Mouse (Mus musculus) forebrain, embryonic 10.5 days (tissue): ENCODE measurements around the gene 4930556J24Rik. TPM values are rescaled to one million over a fixed set of nuclear protein-coding genes. Genes with fewer than 3 reads are reported as not detected.

Source experiments
- DNase-seq: peaks from one replicate; pipeline ENCODE4 v3.0.0-alpha.2; 2017; ENCODE audit warnings: low spot score; ENCODE audit errors: extremely low spot score
- H3K27ac ChIP-seq: fragments of 300-500 bp; sonication (generic); 2 replicates; pipeline ENCODE4 v1.5.1; 2016; ENCODE audit warnings: mild to moderate bottlenecking
- H3K27me3 ChIP-seq: fragments of 300-500 bp; sonication (generic); 2 replicates; pipeline ENCODE4 v1.6.1; 2016; ENCODE audit warnings: mild to moderate bottlenecking; ENCODE audit not compliant: poor library complexity, severe bottlenecking
- H3K36me3 ChIP-seq: fragments of 300-500 bp; sonication (generic); replicated peaks from 2 replicates; pipeline ENCODE4 v1.6.1; 2016; ENCODE audit warnings: mild to moderate bottlenecking, moderate library complexity
- H3K4me1 ChIP-seq: fragments of 300-500 bp; sonication (generic); 2 replicates; pipeline ENCODE4 v1.6.1; 2016
- H3K4me3 ChIP-seq: fragments of 300-500 bp; sonication (generic); 2 replicates; pipeline ENCODE4 v1.5.1; 2016; ENCODE audit warnings: mild to moderate bottlenecking, moderate library complexity
- H3K9me3 ChIP-seq: fragments of 300-500 bp; sonication (generic); 2 replicates; pipeline ENCODE4 v1.6.1; 2016; ENCODE audit warnings: mild to moderate bottlenecking, moderate library complexity
- WGBS: fragments of 180-500 bp; shearing (Covaris S2); methylation state at CpG from one replicate; pipeline ENCODE4 v1.1.7; 2016; 5-methylcytosine and 5-hydroxymethylcytosine counted together
- polyA plus RNA-seq: library from polyadenylated mRNA; unstranded; fragments of >200 nt; fragmentation: Nextera tagmentation; extraction: Ambion mirVana; gene quantifications from 2 replicates; pipeline ENCODE4 v1.2.1, GENCODE M21; 2016

Gene 4930556J24Rik
- polyA plus RNA-seq, 1 experiment from 2014 or later: 0.36 TPM

DNA sequence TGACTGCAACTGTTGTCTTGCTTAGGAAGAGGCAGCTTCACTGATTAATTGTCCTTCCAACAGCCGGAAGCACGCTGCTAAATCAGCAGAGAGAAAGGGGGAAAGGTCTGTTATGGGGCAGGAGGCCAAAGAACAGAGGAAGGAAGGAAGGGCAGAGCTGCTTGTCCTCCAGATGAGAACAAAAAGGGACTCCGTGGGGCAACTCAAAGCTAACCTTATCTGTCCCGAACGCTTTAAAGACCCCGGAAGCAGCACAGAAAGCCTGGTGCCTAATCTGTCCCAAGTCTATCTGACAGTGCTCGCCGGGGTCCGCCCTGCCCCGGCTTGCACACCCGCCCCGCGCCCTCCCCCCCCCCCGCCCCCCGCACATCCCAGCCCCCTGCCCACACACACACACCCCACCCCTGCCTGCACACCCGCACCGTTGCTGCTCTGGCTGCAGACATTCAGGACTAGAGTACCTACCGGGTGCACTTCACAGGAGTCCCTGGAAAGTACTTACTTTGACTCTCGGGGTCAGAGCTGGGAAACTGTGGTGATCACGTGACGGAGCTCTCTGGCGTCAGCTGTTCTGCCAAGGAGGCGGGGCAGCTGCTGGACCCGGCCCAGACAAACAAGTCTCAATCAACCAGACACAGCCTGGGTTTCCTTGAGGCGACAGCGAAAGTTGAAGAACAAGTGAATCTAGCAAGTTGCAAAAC lies 44.9 kb downstream of the 4930556J24Rik start, which contains the start of gene Tcn2:
Gene Tcn2 (minus strand): TSS at position 649 of the 701 bp plus-strand sequence.
- DNase-seq: peak; percentile 83
- H3K4me3 ChIP-seq: peak within 1 kb of the TSS; percentile 71
- no peaks in the 10 kb centered on the region; the same call in 1 of the 2 replicates for H3K27me3 ChIP-seq
- H3K27ac ChIP-seq: peak within 1 kb of the TSS; percentile 83
- H3K9me3 ChIP-seq: no peaks in the 10 kb centered on the region
- WGBS: under 1% methylated on average over 23 of the region's 26 CpGs
- H3K4me1 ChIP-seq: peaks cover 20% of the 10 kb centered on the region
- no peaks in the 10 kb centered on the region for H3K36me3 ChIP-seq

GRCm38 (mm10) chr11:3930931-3931330 lies 45.6 kb downstream of the 4930556J24Rik start:
- H3K9me3 ChIP-seq: no peaks in the 10 kb centered on the region
- H3K27ac ChIP-seq: peak overlapping the region; percentile 83
- H3K27me3 ChIP-seq: no peaks in the 10 kb centered on the region; the same call in 1 of the 2 replicates
- H3K4me1 ChIP-seq: peaks cover 20% of the 10 kb centered on the region
- peaks cover 1% of the 10 kb centered on the region; the same call in 1 of the 2 replicates for H3K36me3 ChIP-seq
- WGBS: 28% methylated on average over 6 of the region's 6 CpGs
- peak overlapping the region; percentile 71 for H3K4me3 ChIP-seq
- DNase-seq: no peak

- 90% methylated on average over 4 of the region's 4 CpGs for WGBS
- Histone ChIP-seq H3K27ac (no peak overlapping the region), H3K4me3 (no peak overlapping the region), H3K36me3 (peaks cover 8% of the 10 kb centered on the region; the same call in 1 of the 2 replicates), H3K4me1 (peaks cover 20% of the 10 kb centered on the region), H3K9me3 (no peaks in the 10 kb centered on the region), H3K27me3 (no peaks in the 10 kb centered on the region; the same call in 1 of the 2 replicates)
- DNase-seq: no peak
Measured at GRCm38 (mm10) chr11:3930019-3930418, 46.6 kb downstream of the 4930556J24Rik start.

DNA sequence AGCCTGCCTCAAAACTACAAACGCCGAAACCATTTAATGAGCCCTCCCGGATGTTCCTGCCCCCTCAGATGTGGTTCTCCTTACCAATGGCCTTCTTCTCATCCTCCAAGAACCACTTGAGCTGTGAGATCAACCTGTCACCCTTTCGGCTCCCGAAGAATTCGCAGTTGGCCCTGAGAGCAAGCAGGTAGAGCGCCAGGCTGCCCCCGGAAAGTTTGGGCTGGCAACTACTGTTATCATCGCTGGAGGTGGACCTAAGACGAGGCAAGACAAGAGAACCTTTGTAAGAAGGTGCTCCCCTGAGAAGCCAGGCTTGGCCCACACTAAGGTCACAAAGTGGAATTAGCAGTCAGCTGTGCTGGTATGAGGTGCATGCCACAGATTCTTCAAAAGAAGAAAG lies 50.7 kb downstream of the 4930556J24Rik start:
- no peak overlapping the region for H3K27ac ChIP-seq
- H3K4me1 ChIP-seq: peaks cover 2% of the 10 kb centered on the region
- H3K9me3 ChIP-seq: no peaks in the 10 kb centered on the region
- no peak overlapping the region for H3K4me3 ChIP-seq
- peaks cover 28% of the 10 kb centered on the region for H3K36me3 ChIP-seq
- DNase-seq: no peak
- WGBS: 90% methylated on average over 10 of the region's 10 CpGs
- no peaks in the 10 kb centered on the region for H3K27me3 ChIP-seq

GRCm38 (mm10) chr11:3922731-3923130 lies 53.8 kb downstream of the 4930556J24Rik start:
- WGBS: 94% methylated on average over 6 of the region's 6 CpGs
- no peak overlapping the region for H3K4me3 ChIP-seq

GRCm38 (mm10) chr11:3922115-3922514 lies 54.5 kb downstream of the 4930556J24Rik start:
- WGBS: 91% methylated on average over 9 of the region's 9 CpGs
- Histone ChIP-seq H3K4me3 (no peak overlapping the region), H3K36me3 (peaks cover 28% of the 10 kb centered on the region), H3K9me3 (no peaks in the 10 kb centered on the region), H3K27me3 (no peaks in the 10 kb centered on the region), H3K4me1 (no peaks in the 10 kb centered on the region), H3K27ac (no peak overlapping the region)
- DNase-seq: no peak

More at GRCm38 (mm10) chr11:3922731-3923130, 53.8 kb downstream of the 4930556J24Rik start:
- Histone ChIP-seq H3K27me3 (no peaks in the 10 kb centered on the region), H3K27ac (no peak overlapping the region), H3K36me3 (peaks cover 28% of the 10 kb centered on the region), H3K9me3 (no peaks in the 10 kb centered on the region), H3K4me1 (no peaks in the 10 kb centered on the region)
- DNase-seq: no peak

GRCm38 (mm10) chr11:3921281-3921850 lies 55.2 kb downstream of the 4930556J24Rik start:
- WGBS: 30% methylated on average over 8 of the region's 8 CpGs
- Histone ChIP-seq H3K4me1 (no peaks in the 10 kb centered on the region), H3K36me3 (peaks cover 28% of the 10 kb centered on the region), H3K27ac (no peak overlapping the region), H3K9me3 (no peaks in the 10 kb centered on the region), H3K4me3 (no peak overlapping the region), H3K27me3 (no peaks in the 10 kb centered on the region)
- DNase-seq: peak; percentile 29

- H3K27me3 ChIP-seq: no peaks in the 10 kb centered on the region
- no peak overlapping the region for H3K4me3 ChIP-seq
- no peak overlapping the region for H3K27ac ChIP-seq
- H3K9me3 ChIP-seq: no peaks in the 10 kb centered on the region
- H3K4me1 ChIP-seq: no peaks in the 10 kb centered on the region
- whole genome bisulfite sequencing: 94% methylated on average over 7 of the region's 7 CpGs
- peaks cover 22% of the 10 kb centered on the region for H3K36me3 ChIP-seq
- no peak for DNase-seq
Measured at GRCm38 (mm10) chr11:3920476-3920875, 56.1 kb downstream of the 4930556J24Rik start.

DNA sequence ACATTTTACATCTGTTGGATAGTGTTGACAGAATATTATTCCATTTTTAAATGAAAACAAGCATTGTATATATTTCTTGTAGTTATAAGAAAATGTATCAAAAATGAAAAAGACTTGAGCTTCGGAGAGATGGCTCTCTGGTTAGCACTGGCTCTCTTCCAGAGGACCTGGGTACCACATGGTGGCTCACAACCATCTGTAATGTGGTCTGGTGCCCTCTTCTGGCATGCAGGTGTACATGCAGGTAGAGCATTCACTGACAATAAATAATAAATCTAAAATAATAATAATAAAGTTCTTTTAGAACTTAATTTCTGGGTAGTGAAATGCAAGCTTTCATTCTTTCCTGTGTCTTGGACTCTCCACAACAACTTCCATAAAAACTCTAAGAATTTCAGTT lies 57.8 kb downstream of the 4930556J24Rik start:
- H3K27ac ChIP-seq: no peak overlapping the region
- H3K9me3 ChIP-seq: no peaks in the 10 kb centered on the region
- H3K4me1 ChIP-seq: peaks cover 12% of the 10 kb centered on the region
- H3K36me3 ChIP-seq: peaks cover 14% of the 10 kb centered on the region
- no peaks in the 10 kb centered on the region for H3K27me3 ChIP-seq
- 79% methylated on average over 1 of the region's 1 CpGs for WGBS
- no peak overlapping the region for H3K4me3 ChIP-seq
- DNase-seq: no peak

DNA sequence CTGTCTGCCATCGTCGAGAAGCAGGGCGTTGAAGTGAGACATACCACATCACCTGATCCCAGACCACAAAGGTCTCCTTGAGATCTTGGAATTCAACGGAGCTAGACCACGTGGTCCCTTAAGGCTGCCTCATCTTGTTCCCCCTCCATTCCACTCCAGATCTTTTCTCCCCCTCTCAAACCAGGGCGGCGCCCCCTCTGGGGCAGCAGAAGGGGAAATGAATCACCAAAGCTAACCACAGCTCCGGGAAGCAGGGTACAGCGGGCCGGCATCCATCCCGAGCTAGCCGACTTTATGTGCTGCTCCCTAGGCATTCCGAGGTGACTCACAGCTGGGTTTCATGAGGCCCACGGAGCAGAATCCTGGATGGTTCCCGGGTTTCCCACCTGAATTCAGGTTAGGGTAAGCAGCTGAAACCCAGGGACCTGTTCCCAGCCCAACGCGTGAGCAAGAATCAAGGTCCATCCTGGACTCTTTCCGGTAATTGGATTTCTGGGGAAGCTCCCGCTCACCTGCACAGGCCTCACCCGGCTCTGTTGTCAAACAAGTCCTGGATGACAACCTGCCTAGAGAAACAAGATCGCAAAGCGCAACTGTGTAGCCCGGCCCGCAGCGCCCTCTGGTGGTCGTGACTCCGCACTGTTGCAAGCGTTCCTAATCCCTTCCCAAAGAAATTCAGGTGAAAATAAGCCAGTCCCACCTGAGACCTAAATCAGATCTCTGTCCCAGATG lies 62.3 kb downstream of the 4930556J24Rik start, which contains the start of gene Slc35e4:
Gene Slc35e4 (minus strand): TSS at position 556 of the 732 bp plus-strand sequence.
- H3K27me3 ChIP-seq: peaks cover 22% of the 10 kb centered on the region
- peak; percentile 85 for DNase-seq
- peak within 1 kb of the TSS; percentile 83 for H3K27ac ChIP-seq
- H3K4me3 ChIP-seq: peak within 1 kb of the TSS; percentile 74
- H3K9me3 ChIP-seq: no peaks in the 10 kb centered on the region
- peaks cover 51% of the 10 kb centered on the region for H3K4me1 ChIP-seq
- WGBS: under 1% methylated on average over 28 of the region's 28 CpGs
- no peaks in the 10 kb centered on the region for H3K36me3 ChIP-seq

GRCm38 (mm10) chr11:3913316-3914108 lies 63.1 kb downstream of the 4930556J24Rik start:
- under 1% methylated on average over 65 of the region's 65 CpGs for WGBS
- Histone ChIP-seq H3K9me3 (no peaks in the 10 kb centered on the region), H3K36me3 (no peaks in the 10 kb centered on the region), H3K4me3 (peak overlapping the region; percentile 74), H3K27ac (peak overlapping the region; percentile 83), H3K27me3 (peaks cover 22% of the 10 kb centered on the region), H3K4me1 (peaks cover 54% of the 10 kb centered on the region)
- DNase-seq: peak; percentile 88

DNA sequence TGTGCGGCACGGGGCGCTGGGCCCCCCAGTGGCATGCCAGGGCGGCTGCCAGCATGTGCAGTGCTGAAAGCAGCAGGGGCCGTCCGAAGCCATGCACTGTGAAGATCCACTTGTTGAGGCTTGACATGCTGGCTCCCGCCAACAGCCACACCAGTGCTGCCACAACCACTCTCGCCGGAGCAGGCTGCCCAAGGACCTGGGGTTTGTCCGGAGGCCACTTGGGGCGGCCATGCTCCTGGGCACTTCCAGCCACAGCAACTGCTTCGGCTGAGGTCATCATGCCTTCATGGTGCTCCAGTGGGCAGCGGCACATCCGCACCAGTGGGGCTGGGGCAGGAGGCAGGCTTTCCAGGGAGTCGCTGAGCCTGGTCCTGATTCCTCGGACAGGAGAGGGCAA lies 63.7 kb downstream of the 4930556J24Rik start:
- no peaks in the 10 kb centered on the region for H3K36me3 ChIP-seq
- no peaks in the 10 kb centered on the region for H3K9me3 ChIP-seq
- peak overlapping the region; percentile 83 for H3K27ac ChIP-seq
- H3K4me1 ChIP-seq: peaks cover 60% of the 10 kb centered on the region
- peak overlapping the region; percentile 74 for H3K4me3 ChIP-seq
- DNase-seq: peak; percentile 49
- WGBS: 2% methylated on average over 16 of the region's 16 CpGs
- H3K27me3 ChIP-seq: peaks cover 22% of the 10 kb centered on the region
